ENCODE assay signal across 7 mouse cellular contexts in the genomic region with DNA sequence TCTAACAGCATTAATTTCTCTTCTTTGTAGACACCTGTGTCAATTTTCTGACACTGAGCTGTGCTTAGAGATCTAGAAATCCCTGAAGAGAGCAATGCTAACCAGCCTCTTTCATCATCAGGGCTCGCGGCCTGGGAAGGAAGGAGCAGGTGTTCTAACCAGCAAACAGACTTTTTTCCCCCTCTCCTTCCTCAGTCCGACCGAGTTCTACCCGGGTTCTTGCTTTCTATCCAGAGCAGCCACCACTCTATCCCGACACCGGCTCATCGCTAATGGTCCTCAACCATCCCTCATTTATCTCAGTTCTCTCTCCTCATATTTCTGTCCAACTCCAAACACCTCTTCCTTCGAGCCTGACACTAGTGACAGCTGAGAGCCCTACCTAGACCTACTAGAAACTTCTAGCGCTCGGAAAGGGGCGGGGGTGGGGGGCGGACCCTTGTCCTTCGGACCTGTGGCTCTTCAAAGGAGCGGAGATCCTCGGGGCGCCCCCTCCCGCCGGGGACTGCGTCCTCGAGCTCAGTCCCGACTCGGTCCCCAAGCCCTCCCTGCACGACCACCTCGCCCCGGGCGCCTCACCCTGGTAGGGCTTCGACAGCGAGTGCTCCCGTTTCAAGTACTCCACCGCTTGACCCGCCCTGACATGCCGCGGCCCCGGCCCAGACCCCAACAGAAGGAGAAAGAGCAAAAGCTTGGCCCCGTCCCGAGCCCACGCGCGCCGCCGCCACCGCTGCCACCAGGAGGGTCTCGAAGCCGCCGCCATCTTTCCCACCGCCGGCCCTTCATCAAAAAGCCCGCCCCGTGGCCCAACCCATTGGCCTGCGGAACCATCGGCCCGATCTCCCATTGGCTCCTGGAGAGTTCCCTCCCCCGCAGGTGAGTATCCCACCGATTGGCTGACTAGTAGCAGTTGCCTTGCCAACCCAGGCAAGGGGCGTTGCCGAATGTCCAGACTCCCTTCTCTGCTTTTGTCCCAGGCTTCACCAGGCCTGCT. TPM values are rescaled to one million over a fixed set of nuclear protein-coding genes. Genes with fewer than 3 reads are reported as not detected.
DNase-seq lines count a peak whose midpoint lies in the region; ATAC-seq and TF ChIP-seq lines count a peak whose summit lies in the region.

Gene Lman2l, minus strand, starts transcription at position 801 of the 994 bp plus-strand sequence.

- peaks cover 9% of the 10 kb centered on the region for H3K4me1 ChIP-seq in embryonic facial prominence, embryonic 10.5 days
- no peaks in the 10 kb centered on the region for H3K4me1 ChIP-seq in intestine, postnatal 0 days (replicated peaks; ENCODE audit: control insufficient read depth, insufficient read depth, low read length)
- H3K4me1 ChIP-seq in midbrain, embryonic 12.5 days: peaks cover 8% of the 10 kb centered on the region; the same call in 1 of the 2 replicates
- peaks cover 4% of the 10 kb centered on the region; the same call in 1 of the 2 replicates for H3K4me1 ChIP-seq in small intestine, adult 2 months (ENCODE audit: control insufficient read depth, insufficient read depth, insufficient read length, low read length)

- peak; percentile 57; the same call in 1 of the 2 replicates for TF ChIP-seq POLR2A in small intestine, adult 2 months (IDR thresholded peaks at IDR 0.05; ENCODE audit: low read depth, low read length)

- intact Hi-C loops in left cerebral cortex, postnatal 4 days (cut with DNase I): loop anchor here (10.0 kb wide), 1 partner anchor 80 kb away; the partner anchor contains the start of gene Kansl3

- peak within 1 kb of the TSS; percentile 93 for H3K4me2 ChIP-seq in intestine, postnatal 0 days (replicated peaks; ENCODE audit: low read depth)
- H3K4me2 ChIP-seq in midbrain, embryonic 12.5 days (replicated peaks): peak within 1 kb of the TSS; percentile 76

- H3K36me3 ChIP-seq in embryonic facial prominence, embryonic 10.5 days (replicated peaks): peaks cover 31% of the 10 kb centered on the region
- H3K36me3 ChIP-seq in intestine, postnatal 0 days (ENCODE audit: control insufficient read depth, insufficient read depth): no peaks in the 10 kb centered on the region
- peaks cover 20% of the 10 kb centered on the region for H3K36me3 ChIP-seq in midbrain, embryonic 12.5 days
- peaks cover 2% of the 10 kb centered on the region; the same call in 1 of the 2 replicates for H3K36me3 ChIP-seq in small intestine, adult 2 months (ENCODE audit: control insufficient read depth, insufficient read depth, low read length)

- H3K9me3 ChIP-seq in embryonic facial prominence, embryonic 10.5 days: no peaks in the 10 kb centered on the region
- H3K9me3 ChIP-seq in intestine, postnatal 0 days (ENCODE audit: control insufficient read depth): no peaks in the 10 kb centered on the region
- no peaks in the 10 kb centered on the region for H3K9me3 ChIP-seq in midbrain, embryonic 12.5 days

- ATAC-seq in intestine, postnatal 0 days: peak; percentile 100
- ATAC-seq in midbrain, embryonic 12.5 days (ENCODE audit: low FRiP score, low read depth): peak; percentile 99

- peak; percentile 14 for TF ChIP-seq CTCF in intestine, postnatal 0 days (IDR thresholded peaks at IDR 0.05; ENCODE audit: low read depth)
- no peak for TF ChIP-seq CTCF in small intestine, adult 2 months (IDR thresholded peaks at IDR 0.05; ENCODE audit: extremely low read depth, insufficient read length, insufficient replicate concordance, low read depth, low read length)

- peak within 1 kb of the TSS; percentile 43 for H3K9ac ChIP-seq in intestine, postnatal 0 days (ENCODE audit: low read depth, low read length)
- H3K9ac ChIP-seq in midbrain, embryonic 12.5 days (replicated peaks): peak within 1 kb of the TSS; percentile 71

- DNase-seq in adrenal gland, postnatal 10 days: peak; percentile 97
- peak; percentile 98 for DNase-seq in embryonic facial prominence, embryonic 10.5 days (ENCODE audit: low spot score)
- peak; percentile 60 for DNase-seq in gonadal fat pad, adult 2 months (ENCODE audit: low read depth)
- peak; percentile 99 for DNase-seq in left cerebral cortex, postnatal 4 days

- no peaks in the 10 kb centered on the region for H3K27me3 ChIP-seq in embryonic facial prominence, embryonic 10.5 days (replicated peaks; ENCODE audit: low read depth, poor library complexity, severe bottlenecking)
- no peaks in the 10 kb centered on the region for H3K27me3 ChIP-seq in intestine, postnatal 0 days (replicated peaks; ENCODE audit: control insufficient read depth, insufficient read depth, low read length)
- no peaks in the 10 kb centered on the region for H3K27me3 ChIP-seq in midbrain, embryonic 12.5 days
- H3K27me3 ChIP-seq in small intestine, adult 2 months (ENCODE audit: control insufficient read depth, insufficient read depth, low read length): no peaks in the 10 kb centered on the region

- peak within 1 kb of the TSS; percentile 80 for H3K4me3 ChIP-seq in embryonic facial prominence, embryonic 10.5 days
- peak within 1 kb of the TSS; percentile 80 for H3K4me3 ChIP-seq in intestine, postnatal 0 days (ENCODE audit: low read depth, low read length)
- peak within 1 kb of the TSS; percentile 81 for H3K4me3 ChIP-seq in midbrain, embryonic 12.5 days
- H3K4me3 ChIP-seq in small intestine, adult 2 months (ENCODE audit: low read depth, low read length): peak within 1 kb of the TSS; percentile 89

- H3K27ac ChIP-seq in embryonic facial prominence, embryonic 10.5 days (replicated peaks): peak within 1 kb of the TSS; percentile 91
- no peak within 1 kb of the TSS for H3K27ac ChIP-seq in intestine, postnatal 0 days (ENCODE audit: low read depth, low read length)
- peak within 1 kb of the TSS; percentile 84 for H3K27ac ChIP-seq in midbrain, embryonic 12.5 days (replicated peaks)
- H3K27ac ChIP-seq in small intestine, adult 2 months (ENCODE audit: insufficient read depth, low read depth, low read length): no peak within 1 kb of the TSS; the same call in 1 of the 2 replicates

- under 1% methylated on average over 57 of the region's 57 CpGs for WGBS in embryonic facial prominence, embryonic 10.5 days
- under 1% methylated on average over 54 of the region's 57 CpGs for WGBS in intestine, postnatal 0 days
- under 1% methylated on average over 57 of the region's 57 CpGs for WGBS in midbrain, embryonic 12.5 days
- under 1% methylated on average over 57 of the region's 57 CpGs for WGBS in small intestine, adult 2 months

RNA-seq across cellular contexts. Expression of gene Lman2l, which starts in this region (rescaled TPM):
- total RNA-seq in adrenal gland, postnatal 10 days (2021): 10 to 100 TPM; 21.9 to 25.7 TPM
- 58.4 and 62.9 TPM in 2 replicates for polyA plus RNA-seq in embryonic facial prominence, embryonic 10.5 days (2016; fragmentation: Nextera tagmentation; extraction: Ambion mirVana)
- polyA plus RNA-seq in gonadal fat pad, adult 2 months (2012; rRNA removed): 18.6 and 19.3 TPM in 2 replicates
- 10.5 and 11.2 TPM in 2 replicates for polyA plus RNA-seq in intestine, postnatal 0 days (2015; fragmentation: Nextera tagmentation; extraction: Ambion mirVana)
- 10 to 100 TPM; 40.7 to 45.7 TPM for total RNA-seq in left cerebral cortex, postnatal 4 days (2021)
- polyA plus RNA-seq in midbrain, embryonic 12.5 days (2016; fragmentation: Nextera tagmentation; extraction: Ambion mirVana): 73.8 and 74.5 TPM in 2 replicates
- 3.9 and 5.5 TPM in 2 replicates for polyA plus RNA-seq in small intestine, adult 2 months (2012; rRNA removed)

Comparison
In these comparisons a context has a peak if more than half of its experiments do, and no peak if none do; other contexts are left out.
1. H3K27ac ChIP-seq: peak in embryonic facial prominence, embryonic 10.5 days (single experiment) and midbrain, embryonic 12.5 days (single experiment); none in intestine, postnatal 0 days (single experiment) and small intestine, adult 2 months (single experiment).
2. Peak in every context shown above with its lines, with median percentiles within 50 percentile points of each other: DNase-seq and H3K4me3 ChIP-seq.